Mouse (Mus musculus) retina, postnatal 7 days (tissue): ENCODE measurements around the gene Agfg1.

Experiments
- DNase-seq: peaks from one replicate; pipeline ENCODE4 v3.0.0-alpha.2; 2012; ENCODE audit warnings: low read depth, low spot score

The Agfg1 gene

DNA sequence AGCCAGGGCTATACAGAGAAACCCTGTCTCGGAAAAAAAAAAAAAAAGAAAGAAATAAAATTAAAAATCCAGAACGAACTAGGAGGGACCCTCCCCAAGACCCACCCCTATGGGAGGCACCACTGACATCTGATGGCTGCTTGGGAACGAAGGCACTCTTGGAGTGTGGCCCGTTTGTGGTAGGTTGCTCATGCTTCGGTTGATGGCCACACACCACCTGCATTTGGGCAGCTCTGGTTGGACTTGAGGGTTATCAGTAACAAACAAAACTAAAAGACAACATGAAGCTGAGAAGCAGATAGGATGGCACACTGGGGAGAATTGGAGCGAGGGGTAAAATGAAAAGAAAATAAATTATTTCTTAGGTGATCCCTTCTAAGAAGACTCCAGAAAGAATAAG, 15.1 kb upstream of the Agfg1 start:
- DNase-seq, result no peak

DNA sequence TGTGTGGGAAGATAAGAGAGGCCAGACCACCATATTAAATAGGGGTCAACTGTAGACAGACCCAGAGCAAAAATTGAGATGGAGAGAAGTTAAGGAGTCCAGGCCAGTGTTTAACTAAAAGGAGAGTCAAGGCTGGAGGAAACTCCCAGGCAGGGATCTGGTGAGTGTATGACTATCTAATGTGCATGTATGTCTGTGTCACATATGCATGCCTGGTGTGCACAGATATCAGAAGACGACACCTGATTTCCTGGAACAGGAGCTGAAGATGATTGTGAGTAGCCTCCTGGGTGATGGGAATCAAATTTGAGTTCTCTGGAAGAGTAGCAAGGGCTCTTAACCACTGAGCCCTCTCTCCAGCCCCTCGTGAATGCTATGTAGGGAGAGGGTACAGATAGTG, 14.0 kb upstream of the Agfg1 start:
- DNase-seq, result no peak

DNA sequence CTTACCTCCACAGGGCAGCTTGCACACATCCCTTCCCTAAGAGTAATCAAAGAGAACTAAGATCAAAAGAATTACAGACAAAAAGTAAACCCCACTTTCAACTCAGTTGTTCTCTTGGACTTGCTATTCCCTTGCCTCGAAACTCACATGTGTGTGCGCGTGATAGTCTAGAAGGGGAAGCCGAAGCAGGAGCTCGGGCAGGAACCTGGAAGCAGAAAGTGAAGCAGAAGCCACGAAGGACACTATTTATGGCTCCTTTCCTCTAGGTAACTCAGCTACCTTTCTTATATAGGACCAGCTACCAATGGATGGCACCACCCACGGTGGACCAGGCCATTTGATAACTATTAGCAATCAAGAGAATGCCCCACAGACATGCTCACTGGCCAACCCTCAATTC, 13.5 kb upstream of the Agfg1 start:
- DNase-seq, result no peak

DNA sequence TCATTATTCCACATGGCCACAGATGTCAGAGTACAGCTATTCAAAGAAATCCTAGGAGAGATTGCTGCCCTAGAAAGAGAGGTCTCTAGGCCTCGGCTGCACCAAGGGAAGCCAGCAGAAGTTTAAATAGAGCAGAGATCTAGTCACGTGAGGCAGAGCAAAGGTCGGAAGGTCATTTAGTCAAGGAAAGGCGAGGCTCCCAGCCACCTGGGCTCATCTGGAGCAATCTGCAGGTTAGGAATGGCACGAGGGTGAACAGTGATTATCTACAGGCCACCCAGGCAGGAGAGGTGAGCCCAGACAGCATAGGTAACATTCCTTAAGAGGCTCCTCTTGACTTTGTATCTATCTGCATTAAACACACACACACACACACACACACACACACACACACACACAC, 12.4 kb upstream of the Agfg1 start:
- no peak for DNase-seq

DNA sequence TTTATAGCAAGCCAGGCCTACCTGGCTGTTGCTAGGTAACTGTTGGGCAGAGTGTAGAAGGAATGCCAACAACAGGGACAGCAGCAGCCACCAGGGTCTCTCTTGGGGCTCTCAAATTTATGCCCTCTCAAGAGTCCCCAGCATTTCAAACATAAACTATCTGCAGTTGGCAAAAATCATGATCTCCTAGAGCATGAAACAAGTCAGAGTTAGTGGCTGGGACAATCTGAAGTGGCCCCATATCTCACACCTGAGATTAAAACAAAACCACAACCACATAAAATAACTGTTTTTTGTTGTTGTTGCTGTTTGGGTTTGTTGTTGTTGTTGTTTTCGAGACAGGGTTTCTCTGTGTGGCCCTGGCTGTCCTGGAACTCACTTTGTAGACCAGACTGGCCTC, 8.5 kb upstream of the Agfg1 start:
- no peak for DNase-seq

DNA sequence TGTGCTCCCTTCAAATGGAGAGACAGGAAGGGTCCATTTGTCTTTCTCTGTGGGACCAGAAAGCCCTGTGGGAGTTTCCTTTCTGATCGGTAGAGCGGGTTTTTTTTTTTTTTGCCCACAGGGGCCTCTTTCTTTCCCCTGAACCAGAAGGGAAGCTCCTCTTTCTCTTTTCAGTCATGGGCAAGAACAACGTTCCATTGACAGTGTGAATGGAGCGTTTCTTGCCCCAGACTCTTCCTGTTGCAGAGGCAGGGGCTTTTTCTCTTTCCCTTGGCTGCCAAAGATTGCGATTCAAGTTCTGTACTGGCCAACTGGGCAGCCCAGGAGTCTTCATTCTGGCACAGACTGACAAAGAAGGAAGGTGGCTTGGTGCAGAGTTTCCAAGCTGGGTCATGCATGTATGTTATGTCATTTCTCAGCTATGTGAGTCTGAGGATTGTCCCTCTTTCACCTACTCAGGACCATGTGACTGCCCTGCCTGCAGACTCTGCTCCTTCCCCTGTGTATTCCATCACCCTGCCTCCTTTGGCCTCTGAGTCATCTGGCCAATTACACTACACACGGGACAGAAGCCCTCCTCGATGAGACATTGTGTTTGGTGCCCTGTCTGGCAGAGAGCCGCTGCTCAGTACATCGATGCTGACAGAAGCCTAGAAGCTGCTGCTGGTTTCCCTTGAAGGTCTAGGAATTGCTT, 7.6 kb upstream of the Agfg1 start:
- DNase-seq, result no peak

DNA sequence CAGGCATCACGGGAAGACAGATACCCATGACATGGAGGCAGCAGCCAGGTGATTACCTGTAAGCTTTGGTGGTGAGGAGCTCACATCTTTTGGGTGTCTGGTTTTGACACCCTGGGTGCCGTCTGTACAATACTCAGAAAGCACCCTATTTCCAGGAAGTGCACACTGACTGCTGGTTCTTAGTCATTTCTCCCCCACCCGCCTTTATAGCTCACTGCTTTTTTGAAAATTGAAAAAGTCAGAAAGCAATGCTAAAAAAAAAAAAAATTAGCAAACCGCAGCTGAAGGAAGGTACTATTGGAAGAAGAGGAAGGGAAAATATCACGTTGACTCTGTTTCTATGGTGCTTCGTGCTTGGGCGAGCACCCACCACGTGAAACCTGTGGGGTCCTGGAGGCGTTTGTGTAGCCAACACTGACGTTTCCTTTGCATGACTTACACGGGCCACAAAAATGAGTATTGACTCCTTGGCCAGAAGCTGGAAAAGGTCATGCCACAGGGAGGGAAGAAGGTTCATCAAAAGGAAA, 6.7 kb upstream of the Agfg1 start:
- DNase-seq, result no peak

DNA sequence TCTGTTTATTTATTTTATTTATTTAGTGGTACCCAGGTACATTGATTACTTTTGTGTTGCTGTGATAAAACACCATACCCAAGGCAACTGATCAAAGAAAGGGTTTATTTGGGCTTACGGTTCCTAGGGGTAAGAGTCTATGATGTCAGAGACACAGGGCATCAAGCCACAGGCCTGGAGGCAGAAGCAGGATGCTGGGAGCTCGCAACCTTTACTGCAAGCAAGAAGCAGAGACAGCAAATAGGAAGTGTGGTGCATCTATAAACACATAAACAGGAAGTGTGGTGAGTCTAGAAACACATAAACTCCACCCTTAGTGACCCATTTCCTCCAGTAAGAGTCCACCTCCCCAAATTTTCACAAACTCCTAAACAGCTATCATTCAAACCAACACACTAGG, 5.8 kb upstream of the Agfg1 start:
- no peak for DNase-seq

DNA sequence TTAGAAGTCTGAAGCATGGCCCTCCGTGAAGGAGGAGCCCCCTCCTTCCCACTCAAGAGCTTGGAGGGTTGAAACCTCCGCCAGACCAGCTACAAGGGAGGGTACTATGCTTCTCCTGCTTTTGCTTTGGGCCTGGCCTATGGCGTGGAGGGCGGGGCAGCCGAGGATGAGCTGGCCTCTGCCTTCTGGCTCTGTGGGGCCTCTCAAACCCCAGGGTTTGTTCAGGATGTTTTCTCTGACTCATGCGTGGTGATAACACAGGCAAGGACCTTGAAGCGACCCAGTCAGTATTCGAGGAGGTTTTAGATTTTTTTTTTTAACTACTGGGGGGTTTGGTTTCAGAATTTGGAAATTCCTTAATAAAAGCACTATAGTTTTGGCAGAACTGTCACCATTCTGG, 4.7 kb upstream of the Agfg1 start:
- no peak for DNase-seq

DNA sequence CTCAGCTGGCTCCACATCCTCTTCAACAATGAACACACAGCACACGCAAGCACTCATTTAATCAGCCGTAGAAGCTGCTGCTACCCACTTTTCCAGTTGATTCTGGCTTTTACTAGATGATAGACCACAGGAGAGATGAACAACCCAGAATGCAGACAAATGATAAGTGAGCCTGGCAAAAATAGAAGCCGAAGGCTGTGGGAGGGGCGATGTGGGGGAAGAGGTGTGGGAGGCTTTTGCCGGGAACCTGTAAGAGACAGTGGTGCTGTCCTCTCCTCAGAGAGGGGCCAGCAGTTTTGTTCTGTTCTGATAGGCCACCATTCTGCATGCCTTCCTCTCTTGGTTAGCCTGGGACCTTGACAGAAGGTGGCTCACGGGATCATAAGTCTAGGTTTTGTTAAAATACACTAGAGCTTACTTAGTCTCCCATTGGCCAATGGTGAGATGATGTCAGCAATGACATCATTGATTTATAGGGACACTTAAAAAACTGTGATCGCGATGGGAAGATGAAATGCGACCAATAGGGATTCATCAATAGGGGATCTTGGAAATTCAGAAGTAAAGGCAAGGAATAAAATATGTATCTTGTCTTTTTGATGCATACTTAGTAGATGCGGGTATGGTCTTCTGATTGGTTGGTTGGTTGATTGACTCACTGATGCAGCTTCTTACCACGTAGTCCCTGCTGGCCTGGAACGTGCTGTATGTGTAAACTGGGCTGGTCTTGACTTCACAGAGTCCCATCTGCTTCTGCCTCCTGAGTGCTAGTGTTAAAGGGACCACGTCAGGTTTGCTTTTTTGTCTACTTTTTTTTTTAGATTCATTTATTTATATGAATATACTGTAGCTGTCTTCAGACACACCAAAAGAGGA, 2.7 kb upstream of the Agfg1 start:
- DNase-seq, result no peak

DNA sequence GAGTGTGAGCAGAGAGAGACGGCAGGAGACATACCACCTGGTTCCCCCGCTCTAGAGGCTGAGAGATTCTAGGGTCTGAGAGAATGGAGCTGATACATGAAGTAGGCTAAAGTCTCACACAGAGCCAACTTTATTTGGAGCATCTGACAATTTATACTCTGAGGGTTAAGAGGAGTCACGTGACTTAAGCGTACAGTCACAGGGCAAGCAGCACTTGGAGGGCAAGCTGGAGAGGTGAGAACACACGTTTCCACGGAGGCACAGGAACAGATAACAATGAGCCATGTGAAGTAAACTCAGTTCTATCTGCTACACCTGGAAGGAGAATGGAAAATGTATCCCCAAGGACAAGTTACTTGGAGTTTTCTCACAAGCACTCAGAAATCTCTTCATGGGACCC, 1.7 kb upstream of the Agfg1 start:
- no peak for DNase-seq

DNA sequence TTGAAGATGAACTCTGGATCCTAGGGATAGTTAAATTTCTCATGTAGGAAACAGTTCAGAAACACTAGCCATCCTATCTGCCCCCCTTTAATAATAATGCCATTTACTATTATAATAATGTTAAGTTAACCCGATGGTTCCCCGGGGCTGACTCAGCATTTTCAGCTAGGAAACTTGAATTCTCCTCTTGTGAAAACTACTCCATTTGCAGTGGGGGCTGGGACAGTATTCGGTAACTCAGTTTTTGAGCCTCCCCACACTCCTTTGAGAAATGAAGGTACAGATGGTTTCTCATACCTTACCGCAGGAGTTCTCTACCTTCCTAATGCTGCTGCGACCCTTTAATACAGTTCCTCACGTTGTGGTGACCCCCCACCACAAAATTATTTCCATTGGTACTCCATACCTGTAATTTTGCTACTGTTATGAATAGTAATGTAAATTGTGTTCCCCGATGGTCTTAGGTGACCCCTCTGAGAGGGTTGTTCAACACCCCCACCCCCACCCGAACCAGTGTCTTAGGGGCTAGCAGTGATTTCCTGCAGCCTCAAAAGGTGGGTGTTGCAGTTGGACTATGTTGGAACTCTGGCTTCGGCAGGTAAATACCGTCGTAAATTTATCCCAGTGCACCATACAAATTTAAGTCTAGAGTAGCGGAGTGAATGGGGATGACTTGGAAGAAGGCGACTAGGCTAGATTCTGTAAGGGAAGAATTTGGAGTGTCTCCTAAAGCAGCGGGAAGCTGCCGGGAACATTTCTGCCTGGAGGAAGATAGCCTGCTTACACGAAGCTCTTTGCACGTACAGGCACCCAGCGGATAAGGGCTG, 601 bp upstream of the Agfg1 start:
- no peak for DNase-seq

DNA sequence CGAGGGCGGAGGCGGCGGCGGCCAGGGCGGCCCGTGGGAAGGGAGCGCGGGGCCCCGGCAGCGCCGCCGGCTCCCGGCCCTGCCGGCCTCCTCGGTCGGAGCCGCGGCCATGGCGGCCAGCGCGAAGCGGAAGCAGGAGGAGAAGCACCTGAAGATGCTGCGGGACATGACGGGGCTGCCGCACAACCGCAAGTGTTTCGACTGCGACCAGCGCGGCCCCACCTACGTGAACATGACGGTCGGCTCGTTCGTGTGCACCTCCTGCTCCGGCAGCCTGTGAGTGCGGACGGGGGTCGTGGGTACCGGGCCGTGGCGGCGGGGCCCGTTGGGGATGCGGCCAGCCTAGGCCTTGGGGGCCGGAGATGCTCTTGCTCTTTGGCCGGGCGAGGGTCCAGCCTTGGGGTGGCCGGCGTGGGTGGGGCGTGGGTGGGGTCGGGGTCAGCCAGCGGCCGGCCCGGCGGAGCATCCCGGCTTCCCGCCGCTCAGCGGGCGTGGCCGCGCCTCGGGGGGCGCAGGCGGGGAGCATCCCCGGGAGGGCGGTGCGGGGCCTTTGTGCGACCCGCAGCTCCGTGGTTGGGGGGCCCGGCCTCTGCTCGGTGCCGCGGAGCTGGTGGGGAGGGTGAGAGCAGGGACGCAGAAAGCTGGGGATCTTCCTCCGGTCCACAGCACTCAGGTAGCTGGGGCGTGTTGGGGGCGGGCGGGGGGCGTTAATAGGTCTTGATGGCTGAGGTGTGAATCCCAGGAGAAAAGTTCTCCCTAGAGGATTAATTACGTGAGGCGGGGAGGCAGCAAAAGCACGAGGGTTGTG, 535 bp downstream of the Agfg1 start:
- no peak for DNase-seq

DNA sequence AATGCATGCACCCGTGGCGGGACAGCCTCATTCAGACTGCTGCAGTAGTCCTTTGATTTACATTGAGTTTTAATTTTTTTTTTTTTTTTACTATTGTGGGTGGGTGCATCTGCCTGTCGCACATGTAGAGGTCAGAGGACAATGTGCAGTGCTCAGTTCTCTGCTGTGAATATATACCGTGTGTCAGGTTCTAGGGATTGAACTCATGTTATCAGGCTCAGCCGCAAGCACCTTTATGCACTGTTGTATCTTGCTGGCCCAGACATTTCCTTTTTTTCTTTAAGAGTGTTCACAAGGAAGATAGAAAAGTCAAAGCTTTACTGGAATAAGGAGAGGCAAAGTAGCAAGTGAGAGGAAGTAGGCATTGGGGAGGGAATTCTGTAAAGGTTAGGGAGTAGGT, 16.4 kb downstream of the Agfg1 start:
- no peak for DNase-seq

DNA sequence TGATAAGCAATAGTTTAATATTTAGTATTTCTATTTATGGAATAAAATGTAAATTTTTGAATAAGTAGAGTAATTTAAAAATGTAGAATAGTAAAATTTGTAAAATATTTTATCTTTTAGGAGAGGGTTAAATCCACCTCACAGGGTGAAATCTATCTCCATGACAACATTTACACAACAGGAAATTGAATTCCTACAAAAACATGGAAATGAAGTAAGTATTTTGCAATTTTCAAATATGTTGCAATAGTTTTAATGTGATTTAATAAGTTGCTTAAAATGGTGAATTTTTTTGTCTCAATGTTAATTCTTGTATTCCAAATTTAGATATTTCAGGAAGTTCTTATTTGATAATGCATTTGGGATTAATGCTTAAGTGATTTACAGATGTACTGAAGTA, 19.0 kb downstream of the Agfg1 start:
- DNase-seq, result no peak

DNA sequence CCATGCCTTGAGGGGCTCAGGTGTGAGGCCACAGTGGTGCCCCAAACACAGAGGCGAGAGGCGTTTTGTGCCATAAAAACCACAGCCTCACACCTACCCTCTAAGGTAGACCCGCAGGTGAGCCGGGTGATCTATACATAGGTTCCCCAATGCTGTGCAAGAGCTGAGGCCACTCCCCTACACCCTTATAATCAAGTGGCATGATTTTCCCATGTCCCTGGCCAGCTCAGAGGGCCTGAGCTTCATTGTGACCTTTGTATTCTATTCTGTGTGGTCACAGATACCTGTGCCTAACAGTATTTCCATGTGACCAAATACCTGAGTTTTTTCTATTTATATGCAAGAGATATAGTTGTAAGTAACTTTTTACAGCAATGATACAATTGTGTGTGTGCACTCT, 21.1 kb downstream of the Agfg1 start:
- DNase-seq, result no peak

DNA sequence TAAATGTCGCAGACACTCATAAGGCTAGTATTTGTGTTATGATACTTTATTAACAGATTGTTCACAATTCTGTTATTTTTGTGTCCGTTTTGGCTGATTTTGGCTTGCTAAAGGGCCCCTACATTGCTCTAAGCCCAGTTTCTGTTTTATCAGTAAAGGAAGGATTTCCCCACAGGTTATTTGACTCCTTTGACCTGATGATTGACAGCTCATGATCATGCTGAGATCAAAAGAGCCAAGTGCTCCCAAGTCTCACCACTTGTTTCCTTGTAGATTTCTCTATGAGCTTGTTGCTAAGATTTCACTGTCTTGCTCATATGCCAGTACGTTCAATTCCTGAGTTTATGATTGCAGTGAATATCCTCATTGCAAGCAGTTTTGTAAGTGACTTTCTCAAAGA, 30.9 kb downstream of the Agfg1 start:
- DNase-seq, result no peak

DNA sequence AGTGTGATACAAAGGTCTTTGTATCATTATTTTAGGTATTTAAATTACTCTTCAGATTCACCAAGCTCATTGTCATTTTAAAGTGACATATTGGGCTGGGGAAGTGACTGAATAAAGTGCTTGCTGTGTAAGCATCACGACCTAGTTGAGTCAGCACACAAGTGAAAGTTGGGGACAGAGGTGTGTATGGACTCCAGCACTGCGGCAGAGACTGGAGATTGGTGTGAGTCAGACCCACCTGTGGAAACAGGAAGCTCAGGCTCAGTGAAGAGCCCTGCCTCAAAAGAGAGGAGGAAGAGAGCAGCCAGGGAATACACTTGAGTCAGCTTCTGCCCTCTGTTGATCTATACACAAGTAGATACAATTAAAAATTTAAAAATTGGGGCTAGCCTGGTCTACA, 39.9 kb downstream of the Agfg1 start:
- DNase-seq, result no peak

DNA sequence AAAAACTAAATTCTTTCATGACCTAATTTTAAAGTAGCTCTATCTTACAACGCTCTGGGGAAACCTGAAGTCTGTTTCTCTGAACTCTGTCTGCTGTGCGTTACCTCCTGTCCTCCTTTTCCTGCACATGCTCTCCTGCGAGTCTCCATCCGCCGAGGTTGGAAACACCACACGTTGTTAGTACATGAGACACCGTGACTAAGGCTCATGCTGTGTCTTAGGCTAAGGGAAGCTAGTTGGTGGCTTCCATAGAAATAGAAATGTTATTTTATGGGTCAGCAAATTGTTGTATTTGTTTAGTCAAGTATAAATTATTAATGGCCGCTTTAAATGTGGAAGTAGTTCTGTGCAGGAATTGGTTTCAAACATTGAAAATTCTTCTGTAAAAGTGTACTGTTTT, 40.9 kb downstream of the Agfg1 start:
- DNase-seq, result no peak

DNA sequence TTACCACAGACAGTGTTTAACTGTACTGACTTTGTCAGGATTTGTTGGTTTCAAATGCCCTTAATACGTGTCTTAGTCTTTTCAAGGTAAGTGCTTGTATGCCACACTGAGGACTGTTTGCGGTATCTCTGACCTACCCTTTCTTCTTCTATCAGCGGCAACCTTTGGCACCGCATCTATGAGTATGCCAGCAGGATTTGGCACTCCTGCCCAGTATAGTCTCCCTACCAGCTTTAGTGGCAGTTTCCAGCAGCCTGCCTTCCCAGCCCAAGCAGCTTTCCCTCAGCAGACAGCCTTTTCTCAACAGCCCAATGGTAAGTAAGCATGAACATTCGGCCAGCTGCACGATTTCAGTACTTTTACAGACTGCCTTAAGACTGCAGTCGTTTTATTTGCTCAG, 54.0 kb downstream of the Agfg1 start:
- no peak for DNase-seq

DNA sequence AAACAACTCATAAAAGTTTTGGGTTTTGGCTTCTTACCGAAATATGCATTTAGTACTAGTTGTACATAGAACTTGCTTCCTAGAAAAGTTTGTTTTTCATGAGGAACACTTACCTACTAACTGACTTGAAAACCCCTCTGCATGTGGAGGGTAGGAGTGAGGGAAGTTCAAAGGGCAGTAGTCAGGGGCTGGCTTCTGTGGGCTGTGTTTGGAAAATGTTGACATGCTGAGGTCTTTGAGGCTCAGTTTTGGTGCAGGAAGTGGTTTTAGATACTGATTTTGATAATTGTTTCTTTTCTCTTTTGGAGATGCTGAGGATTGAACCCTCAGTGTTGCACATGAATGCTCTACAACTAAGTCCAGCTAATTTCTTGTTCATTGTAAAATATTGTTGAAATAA, 61.3 kb downstream of the Agfg1 start:
- no peak for DNase-seq
